Mouse (Mus musculus): Measurements from ENCODE around the gene Zbtb32.

GRCm38 (mm10) chr7:30636395-30636794, 37.7 kb upstream of the Zbtb32 start:
- TF ChIP-seq TAL1 (IDR thresholded peaks at IDR 0.05; ENCODE audit: low read length) (no peak), GATA1 (IDR thresholded peaks at IDR 0.05; ENCODE audit: low read length) (no peak)
